25 mouse cellular contexts compared by ENCODE assay signal in the genomic region with DNA sequence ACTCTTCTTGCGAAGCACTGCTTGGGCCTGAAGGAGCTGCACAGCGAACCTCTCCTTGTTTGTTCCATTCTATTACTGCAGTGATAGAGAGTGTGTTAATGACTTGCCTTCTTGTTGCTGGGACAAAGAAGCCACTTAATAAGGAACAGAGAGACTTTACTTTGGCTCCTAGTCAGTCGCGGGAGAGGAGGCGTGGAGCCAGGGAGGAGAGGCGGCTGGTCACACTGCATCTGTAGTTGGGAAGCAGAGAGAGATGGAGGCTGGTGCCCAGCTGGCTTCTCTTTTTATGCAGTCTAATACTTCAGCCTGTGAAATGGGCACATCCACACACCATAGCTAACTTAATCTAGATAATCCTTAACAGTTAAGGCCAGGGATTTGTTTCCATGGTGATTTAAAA.
"Had no signal": no experiment of that assay in that cellular context is flagged by ENCODE, and none has a peak within 500 bp of the region (broad histone marks: within the 10 kb centered on the region; RNA-seq: fewer than 3 reads in every experiment).

No protein-coding gene starts in this region.

- H3K4me3 ChIP-seq: kidney, embryonic 15.5 days; layer of hippocampus, adult 2 months; left cerebral cortex, adult 2 months; limb, embryonic 10.5 days; limb, embryonic 13.5 days; liver, embryonic 12.5 days; liver, embryonic 15.5 days; lung, embryonic 15.5 days; megakaryocyte, embryonic 14.5 days; neural tube, embryonic 12.5 days; neural tube, embryonic 15.5 days had no signal

- H3K4me2 ChIP-seq: kidney, embryonic 15.5 days; limb, embryonic 13.5 days; liver, embryonic 12.5 days; liver, embryonic 15.5 days; lung, embryonic 15.5 days; midbrain, embryonic 11.5 days; neural tube, embryonic 12.5 days; neural tube, embryonic 15.5 days had no signal

- DNase-seq: kidney, adult 11 months; kidney, adult 8-10 months; kidney, postnatal 25 days; liver; lung, adult 18-20 months; lung, postnatal 10 days; lung, postnatal 36 days; midbrain, embryonic 14.5 days; right cerebral cortex, adult 18-20 months; thymus, adult 2 months; thymus, postnatal 14 days; thymus, postnatal 4 days had no signal

- H3K4me1 ChIP-seq: liver, embryonic 12.5 days; liver, embryonic 15.5 days; lung, embryonic 15.5 days; megakaryocyte, embryonic 14.5 days had no signal

- ATAC-seq: liver, embryonic 12.5 days had no signal

- H3K27ac ChIP-seq: kidney, embryonic 15.5 days; layer of hippocampus, adult 2 months; left cerebral cortex, adult 2 months; limb, embryonic 10.5 days; limb, embryonic 13.5 days; liver, embryonic 12.5 days; liver, embryonic 15.5 days; lung, embryonic 15.5 days; neural tube, embryonic 12.5 days; neural tube, embryonic 15.5 days; stomach, postnatal 0 days had no signal

- H3K36me3 ChIP-seq: kidney, embryonic 15.5 days; limb, embryonic 10.5 days; limb, embryonic 13.5 days; liver, embryonic 12.5 days; liver, embryonic 15.5 days; lung, embryonic 15.5 days; neural tube, embryonic 12.5 days; neural tube, embryonic 15.5 days had no signal

- H3K9me3 ChIP-seq: kidney, embryonic 15.5 days; limb, embryonic 10.5 days; limb, embryonic 13.5 days; liver, embryonic 12.5 days; liver, embryonic 15.5 days; lung, embryonic 15.5 days; neural tube, embryonic 12.5 days; neural tube, embryonic 15.5 days had no signal

- H3K9ac ChIP-seq: kidney, embryonic 15.5 days; limb, embryonic 13.5 days; liver, embryonic 12.5 days; liver, embryonic 15.5 days; lung, embryonic 15.5 days; neural tube, embryonic 12.5 days; neural tube, embryonic 15.5 days had no signal

- H3K27me3 ChIP-seq: kidney, embryonic 15.5 days; limb, embryonic 13.5 days; liver, embryonic 12.5 days; liver, embryonic 15.5 days; lung, embryonic 15.5 days; megakaryocyte, embryonic 14.5 days; neural tube, embryonic 12.5 days had no signal
